23 mouse cellular contexts compared by ENCODE assay signal in the genomic region with DNA sequence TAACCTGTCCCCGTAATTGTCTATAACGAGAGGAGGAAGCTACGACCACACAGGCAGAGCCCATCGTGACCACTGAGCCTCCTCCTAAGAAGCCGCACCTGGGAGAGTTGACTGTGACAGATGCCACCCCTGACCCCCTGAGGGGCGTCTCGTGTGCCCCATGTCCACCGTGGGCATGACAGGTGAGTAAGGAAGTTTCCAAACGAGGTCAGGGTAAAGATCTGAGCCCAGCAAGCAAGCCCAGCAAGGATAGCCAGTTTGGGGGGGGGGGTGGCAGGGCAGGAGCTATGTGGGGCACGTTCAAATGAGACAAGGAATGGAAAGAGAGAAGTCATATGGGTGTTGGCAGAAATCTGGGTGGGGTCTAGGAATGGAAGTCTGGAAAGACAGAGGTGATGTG. TPM values are rescaled to one million over a fixed set of nuclear protein-coding genes. Genes with fewer than 3 reads are reported as not detected.
"Had no signal": no experiment of that assay in that cellular context is flagged by ENCODE, and none has a peak within 500 bp of the region (broad histone marks: within the 10 kb centered on the region; RNA-seq: fewer than 3 reads in every experiment).

No protein-coding gene starts in this region.

- DNase-seq: liver, embryonic 13.5 days had no signal

- ATAC-seq: hindbrain, postnatal 0 days; intestine, embryonic 15.5 days; intestine, postnatal 0 days had no signal

RNA-seq across cellular contexts. Expression of a gene that starts 9.3 kb away (rescaled TPM):
- total RNA-seq: gastrocnemius, postnatal 36 days; heart, adult 2 months; heart, postnatal 25 days; hematopoietic stem cell, adult 5-6 weeks; hindbrain, postnatal 0 days; layer of hippocampus, postnatal 10 days; left cerebral cortex, adult 2 months; left cerebral cortex, postnatal 14 days; left cerebral cortex, postnatal 36 days had no signal
- polyA plus RNA-seq: heart, embryonic 11.5 days; heart, embryonic 13.5 days; heart, embryonic 15.5 days; heart, postnatal 0 days; hindbrain, embryonic 11.5 days; hindbrain, embryonic 13.5 days; hindbrain, embryonic 15.5 days; hindbrain, postnatal 0 days; kidney, embryonic 14.5 days; limb, embryonic 10.5 days; limb, embryonic 12.5 days; liver, embryonic 11.5 days; liver, embryonic 13.5 days had no signal

RNA-seq across cellular contexts. Expression of a gene that starts 51.3 kb away (rescaled TPM):
- polyA plus RNA-seq: heart, embryonic 11.5 days; hindbrain, embryonic 11.5 days; hindbrain, embryonic 13.5 days; kidney, embryonic 14.5 days; limb, embryonic 10.5 days; limb, embryonic 12.5 days had no signal
